Mouse (Mus musculus) heart, postnatal 0 days (tissue): ENCODE measurements around the gene Spc24.

Experiments used
- CTCF ChIP-seq: IDR thresholded peaks from 2 replicates; pipeline ENCODE4 v1.5.1; 2016; ENCODE audit warnings: antibody characterized with exemption, control low read depth, low read depth
- EP300 ChIP-seq: IDR thresholded peaks from 2 replicates; pipeline ENCODE4 v1.6.1; 2016; ENCODE audit warnings: antibody characterized with exemption, low read depth

DNA sequence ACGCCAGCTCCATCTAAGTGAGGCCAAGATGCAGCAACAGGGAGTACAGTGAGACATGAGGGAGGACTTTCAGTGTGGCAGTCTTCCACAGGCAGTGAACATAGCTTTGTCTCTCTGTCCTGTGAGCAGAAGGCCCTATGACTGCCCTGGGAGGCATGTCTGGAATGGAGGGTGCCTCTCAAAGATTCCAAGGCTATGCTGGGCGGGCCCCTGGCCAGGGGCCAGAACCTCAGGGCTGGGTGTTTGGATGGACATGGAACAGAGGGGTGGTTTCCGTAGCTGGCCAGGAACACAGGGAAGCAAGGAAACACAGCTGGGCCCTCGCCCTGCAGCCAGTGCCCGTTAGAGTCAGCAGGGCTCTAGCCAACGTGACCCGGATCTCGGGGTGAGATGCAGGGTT is 31.8 kb upstream of the Spc24 start:
- no peak for TF ChIP-seq CTCF
- TF ChIP-seq EP300, result peak; percentile 83
